Mouse (Mus musculus) heart, embryonic 11.5 days (tissue): ENCODE results near the gene Ddx31. TPM values are rescaled to one million over a fixed set of nuclear protein-coding genes. Genes with fewer than 3 reads are reported as not detected.

Experiments
- ATAC-seq: fragments of 200-750 bp; cut with Nextera tagmentation; replicated peaks from 2 replicates; pipeline ENCODE4 v1.8.0; 2017; ENCODE audit warnings: moderate library complexity; ENCODE audit not compliant: insufficient number of reproducible peaks, low FRiP score, low TSS enrichment
- H3K27ac ChIP-seq: fragments of 300-500 bp; sonication (generic); 2 replicates; pipeline ENCODE4 v1.5.1; 2014; ENCODE audit warnings: mild to moderate bottlenecking, low read depth, low read length
- H3K27me3 ChIP-seq: fragments of 300-500 bp; sonication (generic); 2 replicates; pipeline ENCODE4 v1.6.1; 2014; ENCODE audit warnings: mild to moderate bottlenecking, low read length, mixed read lengths; ENCODE audit not compliant: control insufficient read depth, insufficient read depth
- H3K36me3 ChIP-seq: fragments of 300-500 bp; sonication (generic); 2 replicates; pipeline ENCODE4 v1.6.1; 2014; ENCODE audit warnings: mild to moderate bottlenecking, low read length, moderate library complexity, mixed read lengths; ENCODE audit not compliant: control insufficient read depth, insufficient read depth
- H3K4me1 ChIP-seq: fragments of 300-500 bp; sonication (generic); 2 replicates; pipeline ENCODE4 v1.6.1; 2014; ENCODE audit warnings: low read length; ENCODE audit not compliant: control insufficient read depth, insufficient read depth
- H3K4me2 ChIP-seq: fragments of 300-500 bp; sonication (generic); 2 replicates; pipeline ENCODE4 v1.6.1; 2014; ENCODE audit warnings: mild to moderate bottlenecking, moderate library complexity
- H3K4me3 ChIP-seq: fragments of 300-500 bp; sonication (generic); 2 replicates; pipeline ENCODE4 v1.5.1; 2014; ENCODE audit warnings: low read depth, low read length
- H3K9ac ChIP-seq: fragments of 300-500 bp; sonication (generic); 2 replicates; pipeline ENCODE4 v1.6.1; 2014; ENCODE audit warnings: mild to moderate bottlenecking, low read depth, low read length, moderate library complexity
- H3K9me3 ChIP-seq: fragments of 300-500 bp; sonication (generic); replicated peaks from 2 replicates; pipeline ENCODE4 v1.6.1; 2016; ENCODE audit warnings: low read length; ENCODE audit not compliant: control insufficient read depth
- WGBS: fragments of 180-500 bp; shearing (Covaris S2); extraction: QIAGEN DNeasy Blood & Tissue Kit; methylation state at CpG from one replicate; pipeline ENCODE4 v1.1.7; 2014; ENCODE audit not compliant: insufficient replicate concordance; 5-methylcytosine and 5-hydroxymethylcytosine counted together
- polyA plus RNA-seq: library from polyadenylated mRNA; unstranded; fragments of >200 nt; fragmentation: Nextera tagmentation; extraction: Ambion mirVana; gene quantifications from 2 replicates; pipeline ENCODE4 v1.2.1, GENCODE M21; 2014

The Ddx31 gene
- polyA plus RNA-seq, 1 experiment from 2014 or later: 9.1 TPM

DNA sequence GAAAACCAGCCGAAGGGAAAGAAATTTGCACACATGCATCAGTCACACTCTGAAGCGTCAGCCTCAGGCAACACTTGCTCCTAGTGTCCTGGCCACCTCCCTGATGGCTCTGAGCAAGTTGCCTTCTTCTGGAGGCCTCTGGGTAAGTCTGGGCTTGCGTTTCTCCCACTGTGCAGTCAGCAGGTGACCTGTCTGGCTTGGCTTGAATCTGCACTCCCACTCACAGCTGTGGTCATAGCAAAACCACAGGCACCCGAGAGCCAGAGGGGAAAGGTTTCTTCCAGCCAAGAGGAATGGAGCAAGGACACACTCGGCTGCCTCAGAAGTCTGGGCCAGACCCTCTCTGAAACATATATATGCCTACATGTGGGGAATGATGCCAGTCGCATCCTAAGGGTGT lies 31.4 kb upstream of the Ddx31 start:
- Histone ChIP-seq H3K27me3 (no peaks in the 10 kb centered on the region; the same call in 1 of the 2 replicates), H3K4me1 (no peaks in the 10 kb centered on the region), H3K4me3 (no peak overlapping the region), H3K27ac (no peak overlapping the region), H3K36me3 (no peaks in the 10 kb centered on the region), H3K9me3 (no peaks in the 10 kb centered on the region), H3K4me2 (no peak overlapping the region), H3K9ac (no peak overlapping the region)
- ATAC-seq: no peak
- 64% methylated on average over 6 of the region's 6 CpGs for WGBS

DNA sequence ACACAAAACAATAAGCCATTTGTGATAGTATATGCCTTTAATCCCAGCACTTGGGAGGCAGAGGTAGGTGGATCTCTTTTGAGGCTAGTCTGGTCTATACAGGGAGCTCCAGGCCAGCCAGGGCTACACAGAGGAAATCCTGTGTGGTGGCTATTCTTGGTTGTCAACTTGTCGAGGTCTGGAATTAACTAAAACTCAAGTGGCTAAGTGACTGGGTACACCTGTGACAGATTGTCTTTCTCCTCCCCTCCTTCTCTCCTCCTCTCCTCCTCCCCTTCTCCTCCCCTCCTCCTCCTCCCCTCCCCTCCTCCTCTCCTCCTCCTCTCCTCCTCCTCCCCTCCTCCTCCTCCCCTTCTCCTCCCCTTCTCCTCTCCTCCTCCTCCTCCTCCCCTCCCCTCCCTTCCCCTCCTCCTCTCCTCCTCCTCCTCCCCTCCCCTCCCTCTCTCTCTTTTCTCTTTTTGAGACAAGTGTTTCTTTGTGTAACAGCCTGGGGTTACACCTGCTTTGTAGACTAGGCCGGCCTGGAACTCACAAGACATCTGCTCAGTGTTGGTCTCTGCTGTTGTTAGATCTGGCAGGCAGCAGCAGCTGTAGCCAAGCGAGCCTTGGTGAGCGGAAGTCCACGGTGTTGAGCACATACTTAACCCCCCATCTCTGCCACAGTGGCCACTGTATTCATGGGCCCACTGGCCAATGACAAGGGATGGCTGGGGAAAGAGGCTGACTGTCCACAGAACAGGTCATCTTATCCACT lies 29.8 kb upstream of the Ddx31 start:
- no peaks in the 10 kb centered on the region for H3K4me1 ChIP-seq
- no peaks in the 10 kb centered on the region for H3K9me3 ChIP-seq
- ATAC-seq: no peak
- no peaks in the 10 kb centered on the region; the same call in 1 of the 2 replicates for H3K27me3 ChIP-seq
- 51% methylated on average over 5 of the region's 5 CpGs for WGBS
- no peak overlapping the region for H3K9ac ChIP-seq
- no peak overlapping the region for H3K4me2 ChIP-seq
- no peak overlapping the region for H3K4me3 ChIP-seq
- H3K27ac ChIP-seq: no peak overlapping the region
- no peaks in the 10 kb centered on the region for H3K36me3 ChIP-seq

DNA sequence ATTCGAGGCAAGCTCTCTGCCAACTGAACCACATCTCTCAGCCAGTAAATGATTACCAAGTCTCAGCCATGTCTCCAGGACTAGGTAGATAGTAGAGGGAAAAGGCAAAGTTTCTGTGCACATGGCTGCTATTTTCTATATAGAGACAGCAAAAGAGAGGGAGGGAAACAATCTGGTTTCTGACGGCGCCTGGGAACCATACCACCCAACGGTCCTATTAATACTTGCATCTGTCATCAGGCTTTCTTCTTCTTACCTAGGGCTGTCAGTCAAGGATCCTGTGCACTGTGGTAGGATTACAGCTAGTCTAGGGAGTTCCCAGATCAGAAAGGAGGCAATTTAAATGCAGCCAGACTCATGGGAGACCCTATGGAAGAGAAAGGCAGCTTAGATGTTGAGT lies 21.3 kb upstream of the Ddx31 start:
- no peak for ATAC-seq
- 61% methylated on average over 4 of the region's 4 CpGs for WGBS
- no peaks in the 10 kb centered on the region for H3K4me1 ChIP-seq
- H3K36me3 ChIP-seq: peaks cover 7% of the 10 kb centered on the region; the same call in 1 of the 2 replicates
- H3K4me3 ChIP-seq: no peak overlapping the region
- H3K27me3 ChIP-seq: no peaks in the 10 kb centered on the region
- H3K27ac ChIP-seq: no peak overlapping the region
- H3K9ac ChIP-seq: no peak overlapping the region
- no peaks in the 10 kb centered on the region for H3K9me3 ChIP-seq
- no peak overlapping the region for H3K4me2 ChIP-seq

GRCm38 (mm10) chr2:28829265-28829664 lies 10.9 kb upstream of the Ddx31 start:
- Histone ChIP-seq H3K4me1 (no peaks in the 10 kb centered on the region), H3K9me3 (no peaks in the 10 kb centered on the region), H3K27ac (no peak overlapping the region), H3K4me2 (no peak overlapping the region), H3K9ac (no peak overlapping the region), H3K27me3 (no peaks in the 10 kb centered on the region), H3K4me3 (no peak overlapping the region), H3K36me3 (peaks cover 39% of the 10 kb centered on the region)
- WGBS: 39% methylated on average over 4 of the region's 4 CpGs
- ATAC-seq: no peak

- Histone ChIP-seq H3K9ac (no peak overlapping the region), H3K36me3 (peaks cover 21% of the 10 kb centered on the region), H3K4me1 (peaks cover 17% of the 10 kb centered on the region), H3K4me3 (no peak overlapping the region), H3K9me3 (no peaks in the 10 kb centered on the region), H3K4me2 (no peak overlapping the region), H3K27ac (no peak overlapping the region), H3K27me3 (no peaks in the 10 kb centered on the region)
- WGBS: 57% methylated on average over 3 of the region's 3 CpGs
- ATAC-seq: no peak
These were observed 3.8 kb upstream of the Ddx31 start for GRCm38 (mm10) chr2:28836181-28836940.

DNA sequence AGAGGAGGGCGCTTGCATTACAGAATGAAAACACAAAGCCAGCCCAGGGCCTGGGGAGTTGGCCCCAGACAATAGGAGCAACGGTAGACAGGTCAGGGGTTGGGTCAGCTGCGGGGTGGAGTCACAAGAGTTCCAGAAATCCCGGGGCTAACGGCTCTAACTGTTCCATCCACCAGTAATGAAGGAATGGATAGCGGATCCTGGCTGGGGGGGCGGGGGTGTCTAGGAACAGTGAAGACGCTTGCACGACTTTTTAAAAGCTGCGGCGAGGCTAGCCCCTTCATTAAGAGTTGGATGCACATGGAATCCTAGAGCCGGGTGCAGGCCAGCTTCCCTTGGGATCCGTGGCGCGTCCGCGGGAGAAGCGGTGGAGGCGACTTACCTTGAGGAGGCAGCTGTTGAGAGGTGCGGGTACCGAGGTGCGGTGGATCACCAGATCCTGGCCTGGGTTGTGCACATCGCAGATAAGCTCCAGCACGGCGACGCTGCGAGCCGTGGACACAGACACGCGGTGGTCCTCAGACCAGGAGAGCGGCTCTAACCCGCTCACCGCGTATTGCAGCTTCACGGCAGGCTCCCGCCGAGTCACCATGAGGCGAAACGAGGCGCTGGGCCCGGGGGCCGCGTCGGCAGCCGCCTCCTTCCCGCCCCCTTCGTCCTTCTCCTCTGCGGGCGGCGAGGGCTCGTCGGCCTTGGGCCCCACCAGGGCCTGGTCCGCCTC lies 545 bp upstream of the Ddx31 start:
- WGBS: under 1% methylated on average over 51 of the region's 53 CpGs
- Histone ChIP-seq H3K36me3 (0 out of 2 replicates have a peak, but pooled peaks cover 4% of the 10 kb centered on the region), H3K4me3 (peak overlapping the region; percentile 99), H3K9ac (peak overlapping the region; percentile 97), H3K9me3 (no peaks in the 10 kb centered on the region), H3K4me2 (peak overlapping the region; percentile 96), H3K4me1 (peaks cover 19% of the 10 kb centered on the region), H3K27ac (peak overlapping the region; percentile 91), H3K27me3 (no peaks in the 10 kb centered on the region)
- peak; percentile 59 for ATAC-seq

GRCm38 (mm10) chr2:28842042-28842441 lies 1.8 kb downstream of the Ddx31 start:
- Histone ChIP-seq H3K4me1 (peaks cover 13% of the 10 kb centered on the region), H3K9ac (no peak overlapping the region), H3K27me3 (no peaks in the 10 kb centered on the region), H3K4me2 (peak overlapping the region; percentile 96; the same call in 1 of the 2 replicates), H3K36me3 (0 out of 2 replicates have a peak, but pooled peaks cover 3% of the 10 kb centered on the region), H3K4me3 (no peak overlapping the region), H3K9me3 (no peaks in the 10 kb centered on the region), H3K27ac (no peak overlapping the region)
- ATAC-seq: no peak
- WGBS: 73% methylated on average over 3 of the region's 3 CpGs

- Histone ChIP-seq H3K36me3 (peaks cover 11% of the 10 kb centered on the region; the same call in 1 of the 2 replicates), H3K4me2 (no peak overlapping the region), H3K9ac (no peak overlapping the region), H3K9me3 (no peaks in the 10 kb centered on the region), H3K27ac (no peak overlapping the region), H3K4me1 (no peaks in the 10 kb centered on the region), H3K4me3 (no peak overlapping the region), H3K27me3 (no peaks in the 10 kb centered on the region)
- WGBS: 87% methylated on average over 2 of the region's 2 CpGs
- no peak for ATAC-seq
These were observed 8.7 kb downstream of the Ddx31 start for GRCm38 (mm10) chr2:28848879-28849278.
